In the genomic region with DNA sequence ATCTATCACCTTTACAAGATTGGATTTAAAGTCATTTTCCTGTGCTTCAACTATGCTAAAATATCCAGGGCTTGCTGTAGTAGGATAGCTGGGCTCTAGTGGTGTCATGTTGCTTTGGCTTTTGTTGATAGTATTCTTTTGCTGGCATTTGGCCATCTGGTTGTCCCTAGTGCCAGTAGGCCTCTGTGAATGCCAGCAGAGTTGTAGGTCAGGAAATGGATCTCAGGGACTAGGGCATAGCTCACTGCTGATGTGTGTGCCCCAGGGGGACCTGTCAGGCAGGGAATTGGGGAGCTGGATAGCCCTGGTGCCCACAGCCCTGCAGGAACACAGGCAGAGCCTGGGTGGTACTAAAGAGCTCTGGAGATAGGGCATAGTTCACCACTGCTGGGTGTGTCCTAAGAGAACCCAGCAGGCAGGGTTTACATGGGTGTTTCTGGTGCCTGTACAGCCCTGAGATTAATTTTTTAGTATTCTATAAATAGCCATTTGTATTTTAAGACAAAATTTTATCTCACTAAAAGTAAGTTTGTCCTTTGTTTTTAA, we compare ENCODE assay signal across 10 mouse cellular contexts.
DNase-seq lines count a peak whose midpoint lies in the region; ATAC-seq and TF ChIP-seq lines count a peak whose summit lies in the region.
"Had no signal": no experiment of that assay in that cellular context is flagged by ENCODE, and none has a peak within 500 bp of the region (broad histone marks: within the 10 kb centered on the region; RNA-seq: fewer than 3 reads in every experiment).

No protein-coding gene starts in this region.

- H3K27me3 ChIP-seq in hindbrain, postnatal 0 days (ENCODE audit: insufficient read depth, low read length), result no peaks in the 10 kb centered on the region
- H3K27me3 ChIP-seq in hindbrain, embryonic 16.5 days (replicated peaks; ENCODE audit: control insufficient read depth, insufficient read depth, low read length), result no peaks in the 10 kb centered on the region
- no peaks in the 10 kb centered on the region for H3K27me3 ChIP-seq in midbrain, postnatal 0 days (ENCODE audit: insufficient read depth, low read length)
- H3K27me3 ChIP-seq in midbrain, embryonic 13.5 days, result no peaks in the 10 kb centered on the region
- no peaks in the 10 kb centered on the region for H3K27me3 ChIP-seq in heart, embryonic 14.5 days (ENCODE audit: control insufficient read depth, insufficient read depth, low read length)
- H3K27me3 ChIP-seq: hindbrain, embryonic 15.5 days; megakaryocyte, embryonic 14.5 days had no signal

- no peak for ATAC-seq in hindbrain, postnatal 0 days
- ATAC-seq in hindbrain, embryonic 16.5 days, result no peak
- ATAC-seq in midbrain, postnatal 0 days (ENCODE audit: low FRiP score), result no peak
- ATAC-seq in midbrain, embryonic 13.5 days, result no peak
- ATAC-seq in heart, embryonic 14.5 days (ENCODE audit: insufficient number of reproducible peaks, insufficient read depth, low FRiP score, low read depth), result peak; percentile 71

- intact Hi-C loops in left cerebral cortex, postnatal 25 days (cut with DNase I), result no loop called here

- DNase-seq in hindbrain, postnatal 0 days (ENCODE audit: low spot score), result peak; percentile 28
- peak; percentile 9 for DNase-seq in midbrain, postnatal 0 days (ENCODE audit: low spot score)
- no peak for DNase-seq in testis, postnatal 14 days (ENCODE audit: low spot score)
- no peak for DNase-seq in left cerebral cortex, postnatal 25 days (ENCODE audit: low spot score in 2 of 2)

- H3K9me3 ChIP-seq in hindbrain, postnatal 0 days (ENCODE audit: low read length), result no peaks in the 10 kb centered on the region
- no peaks in the 10 kb centered on the region for H3K9me3 ChIP-seq in hindbrain, embryonic 16.5 days (ENCODE audit: control insufficient read depth, low read length)
- H3K9me3 ChIP-seq in midbrain, postnatal 0 days (ENCODE audit: low read length), result no peaks in the 10 kb centered on the region
- H3K9me3 ChIP-seq in midbrain, embryonic 13.5 days, result no peaks in the 10 kb centered on the region
- no peaks in the 10 kb centered on the region for H3K9me3 ChIP-seq in heart, embryonic 14.5 days (ENCODE audit: control insufficient read depth, low read length)
- H3K9me3 ChIP-seq: hindbrain, embryonic 15.5 days; megakaryocyte, embryonic 14.5 days had no signal

- no peak for TF ChIP-seq CTCF in hindbrain, postnatal 0 days (IDR thresholded peaks at IDR 0.05; ENCODE audit: low read depth)
- TF ChIP-seq CTCF in midbrain, postnatal 0 days (IDR thresholded peaks at IDR 0.05), result no peak

- no peak overlapping the region for H3K4me2 ChIP-seq in hindbrain, postnatal 0 days (ENCODE audit: low read depth, low read length)
- H3K4me2 ChIP-seq in hindbrain, embryonic 16.5 days (ENCODE audit: low read length), result no peak overlapping the region
- no peak overlapping the region for H3K4me2 ChIP-seq in midbrain, postnatal 0 days (ENCODE audit: low read depth, low read length, poor library complexity, severe bottlenecking)
- H3K4me2 ChIP-seq in midbrain, embryonic 13.5 days (replicated peaks), result no peak overlapping the region
- H3K4me2 ChIP-seq in heart, embryonic 14.5 days (ENCODE audit: low read length), result no peak overlapping the region
- H3K4me2 ChIP-seq: hindbrain, embryonic 15.5 days; liver, embryonic 11.5 days had no signal

- H3K4me3 ChIP-seq in hindbrain, postnatal 0 days (ENCODE audit: low read length), result no peak overlapping the region
- no peak overlapping the region for H3K4me3 ChIP-seq in hindbrain, embryonic 16.5 days (ENCODE audit: low read length)
- no peak overlapping the region for H3K4me3 ChIP-seq in midbrain, postnatal 0 days (ENCODE audit: low read depth, low read length)
- no peak overlapping the region for H3K4me3 ChIP-seq in midbrain, embryonic 13.5 days (replicated peaks)
- no peak overlapping the region for H3K4me3 ChIP-seq in heart, embryonic 14.5 days (ENCODE audit: control insufficient read depth in 1 of 2, insufficient read depth in 1 of 2, low read depth in 1 of 2, low read length in 2 of 2)
- H3K4me3 ChIP-seq: hindbrain, embryonic 15.5 days; megakaryocyte, embryonic 14.5 days had no signal

- H3K27ac ChIP-seq in hindbrain, postnatal 0 days, result no peak overlapping the region
- H3K27ac ChIP-seq in hindbrain, embryonic 16.5 days (ENCODE audit: low read depth, low read length), result no peak overlapping the region
- H3K27ac ChIP-seq in midbrain, postnatal 0 days (ENCODE audit: low read depth, low read length), result no peak overlapping the region
- H3K27ac ChIP-seq in midbrain, embryonic 13.5 days, result no peak overlapping the region
- peak overlapping the region; percentile 62 to 76 for H3K27ac ChIP-seq in heart, embryonic 14.5 days (replicated peaks in 1 of 2; ENCODE audit: control insufficient read depth in 1 of 2, insufficient read depth in 1 of 2, low read depth in 2 of 2, low read length in 2 of 2)
- H3K27ac ChIP-seq: hindbrain, embryonic 15.5 days had no signal

- H3K36me3 ChIP-seq in hindbrain, postnatal 0 days (ENCODE audit: insufficient read depth, low read length), result no peaks in the 10 kb centered on the region
- no peaks in the 10 kb centered on the region for H3K36me3 ChIP-seq in hindbrain, embryonic 16.5 days (ENCODE audit: control insufficient read depth, insufficient read depth, low read length)
- no peaks in the 10 kb centered on the region for H3K36me3 ChIP-seq in midbrain, postnatal 0 days (ENCODE audit: insufficient read depth, low read length)
- H3K36me3 ChIP-seq in midbrain, embryonic 13.5 days, result 0 out of 2 replicates have a peak, but pooled peaks cover 5% of the 10 kb centered on the region
- no peaks in the 10 kb centered on the region for H3K36me3 ChIP-seq in heart, embryonic 14.5 days (ENCODE audit: control insufficient read depth, insufficient read depth, low read length)
- H3K36me3 ChIP-seq: hindbrain, embryonic 15.5 days had no signal

- H3K9ac ChIP-seq in hindbrain, postnatal 0 days (replicated peaks; ENCODE audit: low read length), result no peak overlapping the region
- no peak overlapping the region for H3K9ac ChIP-seq in hindbrain, embryonic 16.5 days (ENCODE audit: low read depth, low read length)
- H3K9ac ChIP-seq in midbrain, postnatal 0 days (replicated peaks; ENCODE audit: low read length, poor library complexity, severe bottlenecking), result no peak overlapping the region
- no peak overlapping the region for H3K9ac ChIP-seq in midbrain, embryonic 13.5 days (replicated peaks)
- no peak overlapping the region for H3K9ac ChIP-seq in heart, embryonic 14.5 days (ENCODE audit: low read length)
- H3K9ac ChIP-seq: hindbrain, embryonic 15.5 days had no signal

- H3K4me1 ChIP-seq in hindbrain, postnatal 0 days (ENCODE audit: insufficient read depth, low read length), result no peaks in the 10 kb centered on the region
- H3K4me1 ChIP-seq in hindbrain, embryonic 16.5 days (ENCODE audit: control insufficient read depth, insufficient read depth, low read depth, low read length), result no peaks in the 10 kb centered on the region
- H3K4me1 ChIP-seq in midbrain, postnatal 0 days (ENCODE audit: insufficient read depth, low read length), result no peaks in the 10 kb centered on the region
- H3K4me1 ChIP-seq in midbrain, embryonic 13.5 days (replicated peaks), result no peaks in the 10 kb centered on the region
- peaks cover 3 to 5% of the 10 kb centered on the region in 2 experiments; a peak in 2 of 4 replicates for H3K4me1 ChIP-seq in heart, embryonic 14.5 days (ENCODE audit: control insufficient read depth in 2 of 2, insufficient read depth in 2 of 2, low read length in 2 of 2)
- H3K4me1 ChIP-seq: hindbrain, embryonic 15.5 days had no signal

Comparison
In these comparisons a context has a peak if more than half of its experiments do, and no peak if none do; other contexts are left out.
1. DNase-seq: peak in hindbrain, postnatal 0 days (single experiment) and midbrain, postnatal 0 days (single experiment); none in testis, postnatal 14 days (single experiment) and left cerebral cortex, postnatal 25 days (0 of 2).
2. H3K27ac ChIP-seq: peak in heart, embryonic 14.5 days (2 of 2); none in hindbrain, postnatal 0 days (single experiment), hindbrain, embryonic 16.5 days (single experiment), midbrain, postnatal 0 days (single experiment) and midbrain, embryonic 13.5 days (single experiment).